Mouse (Mus musculus): ENCODE results near the gene Zfp182. TPM values are rescaled to one million over a fixed set of nuclear protein-coding genes. Genes with fewer than 3 reads are reported as not detected.

Gene Zfp182
- total RNA-seq (2023): 10 to 100 TPM; 11.4 to 12.8 TPM

GRCm38 (mm10) chrX:21061866-21062543 is at the start of gene Zfp182:
Gene Zfp182 (minus strand): TSS chrX:21062316.

GRCm38 (mm10) chrX:21088983-21089866 is 27.1 kb upstream of the Zfp182 start, which contains the start of gene Zfp300:
Gene Zfp300 (minus strand): TSS chrX:21089527.

GRCm38 (mm10) chrX:21068106-21068505 is 6.0 kb upstream of the Zfp182 start, which contains the start of gene Spaca5:
Gene Spaca5 (plus strand): TSS chrX:21068406.

Other genes with a start within 250 kb of the Zfp182 start
- gene Timp1, start 192.2 kb downstream of the Zfp182 start, total RNA-seq (2023): under 1 TPM in 1 of 2 experiments, not detected in 1; 0.64 TPM
- gene Syn1, start 141.3 kb downstream of the Zfp182 start, total RNA-seq (2023): 1 to 10 TPM; 1.4 to 1.8 TPM
- 100 to 1,000 TPM; 228 to 255 TPM for gene Cfp, start 130.8 kb downstream of the Zfp182 start, total RNA-seq (2023)
- gene Elk1, start 111.7 kb downstream of the Zfp182 start, total RNA-seq (2023): 10 to 100 TPM; 11.3 to 13.0 TPM
- gene Uxt, start 100.3 kb downstream of the Zfp182 start, total RNA-seq (2023): 10 to 100 TPM; 20.3 to 25.0 TPM
- gene Spaca5, start 6.1 kb upstream of the Zfp182 start, total RNA-seq (2023): not detected
- gene Zfp300, start 27.2 kb upstream of the Zfp182 start, total RNA-seq (2023): under 1 TPM in 1 of 2 experiments, not detected in 1; 0.07 TPM
- not detected for gene Ssxa1, start 53.5 kb upstream of the Zfp182 start, total RNA-seq (2023)
- gene Gm21876, start 113.3 kb upstream of the Zfp182 start, total RNA-seq (2023): not detected

All from neutrophil, adult 59 days (primary cell).